Mouse (Mus musculus) lung, postnatal 0 days (tissue): ENCODE data around the gene Syn3.

ENCODE experiments used
- CTCF ChIP-seq: IDR thresholded peaks from 2 replicates; pipeline ENCODE4 v1.5.1; 2016; ENCODE audit warnings: antibody characterized with exemption, mild to moderate bottlenecking
- EP300 ChIP-seq: IDR thresholded peaks from 2 replicates; pipeline ENCODE4 v1.6.1; 2016; ENCODE audit warnings: antibody characterized with exemption, mild to moderate bottlenecking, control low read depth

DNA sequence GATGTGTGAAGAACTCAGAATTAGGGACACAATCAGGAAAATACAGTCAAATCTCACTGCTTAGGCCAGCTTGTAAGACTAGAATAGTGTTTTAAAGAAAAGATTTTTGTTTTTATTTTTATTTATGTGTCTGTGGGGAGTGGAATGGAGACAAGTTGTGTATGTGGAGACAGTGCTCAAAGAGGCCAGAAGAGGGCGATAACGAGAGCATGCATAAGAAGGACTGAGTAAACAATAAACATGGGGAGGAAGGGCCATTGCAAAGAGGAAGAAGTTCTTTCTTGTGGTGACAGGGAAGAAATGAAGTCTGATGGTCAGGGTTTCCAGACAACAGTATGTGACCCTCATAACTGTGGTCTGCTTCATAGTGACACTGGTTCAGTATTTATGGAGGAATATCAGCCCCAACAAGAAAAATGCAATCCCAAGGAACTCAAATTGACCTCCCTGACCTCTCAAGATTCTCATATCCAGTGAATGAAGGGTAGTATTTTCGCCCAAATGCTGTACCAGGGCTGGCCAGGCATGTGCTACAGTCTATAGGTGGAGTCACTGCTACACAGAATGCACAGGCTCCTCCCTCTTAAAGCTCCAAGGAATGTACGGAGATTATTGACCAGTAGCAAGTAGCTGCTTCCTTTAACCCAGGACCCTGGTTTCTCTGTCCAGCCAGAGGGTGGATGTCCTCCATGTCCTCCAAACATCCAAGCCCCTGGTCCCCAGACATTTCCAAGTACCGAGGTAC, 141.7 kb downstream of the Syn3 start:
- TF ChIP-seq CTCF (peak; percentile 76), EP300 (no peak)
